Mouse (Mus musculus): ENCODE measurements at regions not wholly inside any gene's neighbourhood (a gene's known extent, or its start where the extent isn't known, plus 50 kb on each side); places are given as distances from the start of the nearest gene placed in this dataset.

- Histone ChIP-seq H3K9me3 (replicated peaks) (peaks cover 5% of the 10 kb centered on the region; the same call in 1 of the 2 replicates), H3K4me1 (ENCODE audit: insufficient read depth, low read depth, low read length) (peaks cover 8% of the 10 kb centered on the region), H3K4me3 (ENCODE audit: low read depth, low read length) (no peak overlapping the region), H3K27me3 (ENCODE audit: insufficient read depth, low read length) (peaks cover 37% of the 10 kb centered on the region), H3K36me3 (replicated peaks) (no peaks in the 10 kb centered on the region)
- no peak for TF ChIP-seq GATA2 (IDR thresholded peaks at IDR 0.05; ENCODE audit: borderline replicate concordance, low read depth, low read length)
- no peak for TF ChIP-seq GATA1 (IDR thresholded peaks at IDR 0.05; ENCODE audit: borderline replicate concordance, low read length)
- TF ChIP-seq TAL1 (conservative IDR thresholded peaks at IDR 0.05; ENCODE audit: low read depth, low read length), result no peak
- TF ChIP-seq POLR2AphosphoS5 (IDR thresholded peaks at IDR 0.05; ENCODE audit: insufficient replicate concordance, low read depth, low read length), result no peak
- no peak for TF ChIP-seq CTCF (IDR thresholded peaks at IDR 0.05; ENCODE audit: low read depth, low read length)
- DNase-seq (ENCODE audit: low spot score) (no peak), ATAC-seq (ENCODE audit: extremely low read depth, insufficient number of reproducible peaks, low FRiP score, poor library complexity, severe bottlenecking) (no peak)
Observed at GRCm38 (mm10) chr2:30697851-30698250, 103.0 kb downstream of the Cstad start.

DNA sequence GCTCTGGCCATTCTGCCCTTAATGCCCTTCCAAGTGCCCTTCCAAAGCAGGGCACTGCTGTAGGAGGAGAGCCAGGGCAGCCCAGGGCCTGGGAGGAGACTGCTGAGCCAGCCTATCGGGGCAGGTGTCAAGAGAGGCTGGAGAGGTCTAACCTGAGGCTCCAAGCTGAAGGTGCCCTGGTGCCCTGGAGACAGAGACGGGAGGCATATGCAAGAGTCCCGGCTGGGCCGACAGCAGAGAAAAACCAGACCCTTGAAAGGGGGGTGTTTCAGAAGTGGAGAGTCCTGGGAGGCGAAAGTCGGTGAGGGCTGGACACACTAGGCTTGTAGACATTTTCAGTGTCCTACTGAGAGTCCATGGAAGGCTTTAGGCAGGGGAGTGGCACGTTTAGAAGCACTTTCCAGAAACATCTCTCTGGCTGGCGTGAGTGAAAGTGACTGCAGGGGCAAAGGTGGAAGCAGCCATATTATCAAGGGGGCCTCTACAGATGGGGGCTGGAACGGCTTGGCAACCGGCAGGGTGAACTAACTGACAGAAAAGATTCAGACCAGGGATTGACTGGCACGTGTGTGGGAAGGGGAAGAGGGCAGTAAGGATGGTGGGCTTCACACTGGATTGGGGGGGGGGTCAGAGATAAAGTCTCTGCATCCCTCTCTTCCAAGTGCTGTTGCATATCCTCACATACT is 101.1 kb downstream of the Cstad start:
- H3K27me3 ChIP-seq (ENCODE audit: insufficient read depth, low read length), result peaks cover 54% of the 10 kb centered on the region
- DNase-seq (ENCODE audit: low spot score) (no peak), ATAC-seq (ENCODE audit: extremely low read depth, insufficient number of reproducible peaks, low FRiP score, poor library complexity, severe bottlenecking) (no peak)
- H3K9me3 ChIP-seq (replicated peaks), result peaks cover 5% of the 10 kb centered on the region; the same call in 1 of the 2 replicates
- no peaks in the 10 kb centered on the region for H3K36me3 ChIP-seq (replicated peaks)
- no peak overlapping the region for H3K4me3 ChIP-seq (ENCODE audit: low read depth, low read length)
- peaks cover 15% of the 10 kb centered on the region for H3K4me1 ChIP-seq (ENCODE audit: insufficient read depth, low read depth, low read length)
- TF ChIP-seq POLR2AphosphoS5 (IDR thresholded peaks at IDR 0.05; ENCODE audit: insufficient replicate concordance, low read depth, low read length), result no peak
- no peak for TF ChIP-seq GATA1 (IDR thresholded peaks at IDR 0.05; ENCODE audit: borderline replicate concordance, low read length)
- no peak for TF ChIP-seq TAL1 (conservative IDR thresholded peaks at IDR 0.05; ENCODE audit: low read depth, low read length)
- TF ChIP-seq GATA2 (IDR thresholded peaks at IDR 0.05; ENCODE audit: borderline replicate concordance, low read depth, low read length), result no peak
- TF ChIP-seq CTCF (IDR thresholded peaks at IDR 0.05; ENCODE audit: low read depth, low read length), result no peak

DNA sequence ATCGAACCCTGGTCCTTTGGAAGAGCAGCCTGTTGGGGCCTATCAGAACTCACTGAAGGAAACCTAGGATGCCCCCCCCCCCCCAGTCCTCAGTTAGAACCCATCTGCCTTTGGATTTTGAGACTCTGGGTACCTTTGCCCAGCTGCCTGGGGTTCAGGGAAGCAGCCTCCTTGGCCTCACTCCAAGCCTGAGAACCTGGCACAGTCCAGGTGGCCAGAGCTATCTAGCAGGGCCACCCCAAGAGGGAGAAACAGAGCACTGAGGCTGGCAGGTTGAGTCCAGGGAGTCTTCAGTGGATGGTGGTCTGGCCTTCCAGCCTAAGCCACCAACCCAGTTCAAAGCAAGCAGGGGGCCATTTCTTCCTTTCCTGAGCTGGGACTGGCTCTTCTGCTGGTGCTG is 100.2 kb downstream of the Cstad start:
- no peaks in the 10 kb centered on the region for H3K36me3 ChIP-seq (replicated peaks)
- peaks cover 19% of the 10 kb centered on the region for H3K4me1 ChIP-seq (ENCODE audit: insufficient read depth, low read depth, low read length)
- DNase-seq (ENCODE audit: low spot score) (no peak), ATAC-seq (ENCODE audit: extremely low read depth, insufficient number of reproducible peaks, low FRiP score, poor library complexity, severe bottlenecking) (no peak)
- no peak overlapping the region for H3K4me3 ChIP-seq (ENCODE audit: low read depth, low read length)
- no peak for TF ChIP-seq CTCF (IDR thresholded peaks at IDR 0.05; ENCODE audit: low read depth, low read length)
- no peak for TF ChIP-seq POLR2AphosphoS5 (IDR thresholded peaks at IDR 0.05; ENCODE audit: insufficient replicate concordance, low read depth, low read length)
- no peak for TF ChIP-seq TAL1 (conservative IDR thresholded peaks at IDR 0.05; ENCODE audit: low read depth, low read length)
- TF ChIP-seq GATA2 (IDR thresholded peaks at IDR 0.05; ENCODE audit: borderline replicate concordance, low read depth, low read length), result no peak
- no peak for TF ChIP-seq GATA1 (IDR thresholded peaks at IDR 0.05; ENCODE audit: borderline replicate concordance, low read length)
- H3K27me3 ChIP-seq (ENCODE audit: insufficient read depth, low read length), result peaks cover 57% of the 10 kb centered on the region
- peaks cover 5% of the 10 kb centered on the region; the same call in 1 of the 2 replicates for H3K9me3 ChIP-seq (replicated peaks)

- no peak for ATAC-seq (ENCODE audit: extremely low read depth, insufficient number of reproducible peaks, low FRiP score, poor library complexity, severe bottlenecking)
Observed at GRCm38 (mm10) chr2:30693206-30694035, 98.6 kb downstream of the Cstad start.

GRCm38 (mm10) chr2:30692561-30693205 is 97.8 kb downstream of the Cstad start:
- ATAC-seq (ENCODE audit: extremely low read depth, insufficient number of reproducible peaks, low FRiP score, poor library complexity, severe bottlenecking), result no peak
- Histone ChIP-seq H3K36me3 (replicated peaks) (no peaks in the 10 kb centered on the region), H3K9me3 (replicated peaks) (peaks cover 5% of the 10 kb centered on the region; the same call in 1 of the 2 replicates), H3K4me3 (ENCODE audit: low read depth, low read length) (no peak overlapping the region), H3K4me1 (ENCODE audit: insufficient read depth, low read depth, low read length) (peaks cover 28% of the 10 kb centered on the region), H3K27me3 (ENCODE audit: insufficient read depth, low read length) (peaks cover 57% of the 10 kb centered on the region)
- TF ChIP-seq GATA1 (IDR thresholded peaks at IDR 0.05; ENCODE audit: borderline replicate concordance, low read length), result no peak
- TF ChIP-seq CTCF (IDR thresholded peaks at IDR 0.05; ENCODE audit: low read depth, low read length), result no peak
- TF ChIP-seq POLR2AphosphoS5 (IDR thresholded peaks at IDR 0.05; ENCODE audit: insufficient replicate concordance, low read depth, low read length), result no peak
- no peak for TF ChIP-seq TAL1 (conservative IDR thresholded peaks at IDR 0.05; ENCODE audit: low read depth, low read length)
- no peak for TF ChIP-seq GATA2 (IDR thresholded peaks at IDR 0.05; ENCODE audit: borderline replicate concordance, low read depth, low read length)
- DNase-seq (ENCODE audit: low spot score), result no peak

More at GRCm38 (mm10) chr2:30693206-30694035, 98.6 kb downstream of the Cstad start:
- Histone ChIP-seq H3K4me1 (ENCODE audit: insufficient read depth, low read depth, low read length) (peaks cover 27% of the 10 kb centered on the region), H3K36me3 (replicated peaks) (no peaks in the 10 kb centered on the region), H3K4me3 (ENCODE audit: low read depth, low read length) (no peak overlapping the region), H3K27me3 (ENCODE audit: insufficient read depth, low read length) (peaks cover 54% of the 10 kb centered on the region), H3K9me3 (replicated peaks) (peaks cover 5% of the 10 kb centered on the region; the same call in 1 of the 2 replicates)
- TF ChIP-seq GATA2 (IDR thresholded peaks at IDR 0.05; ENCODE audit: borderline replicate concordance, low read depth, low read length) (no peak), CTCF (IDR thresholded peaks at IDR 0.05; ENCODE audit: low read depth, low read length) (no peak), POLR2AphosphoS5 (IDR thresholded peaks at IDR 0.05; ENCODE audit: insufficient replicate concordance, low read depth, low read length) (no peak)
- DNase-seq (ENCODE audit: low spot score), result no peak
